Mouse (Mus musculus) erythroid progenitor cell, adult 5-6 weeks (primary cell): ENCODE data around the gene Pde6b. TPM values are rescaled to one million over a fixed set of nuclear protein-coding genes. Genes with fewer than 3 reads are reported as not detected.
A peak's percentile ranks its signal among the peaks of the same experiment; 100 is the strongest.

Experiments used
- ATAC-seq: replicated peaks from 2 replicates; pipeline ENCODE4 v1.8.0; 2016; ENCODE audit warnings: moderate number of reproducible peaks, mild to moderate bottlenecking, moderate TSS enrichment, inconsistent platforms; ENCODE audit not compliant: poor library complexity, low FRiP score, severe bottlenecking
- total RNA-seq, 2 experiments: library from RNA; stranded (forward) in 1 of 2; stranded (reverse) in 1 of 2; fragments of 150-400 nt in 1 of 2; fragments of 186-747, 209-891 nt in 1 of 2; gene quantifications; 2 replicates each; pipeline versions ENCODE4 v1.2.3 to v1.2.4; 2015 to 2017; ENCODE audit warnings: low replicate concordance in 2 of 2

Pde6b gene
- total RNA-seq, 2 experiments from 2014 or later, result not detected

- no peak for ATAC-seq
These were observed 2.6 kb upstream of the Pde6b start for GRCm38 (mm10) chr5:108385632-108386031.

GRCm38 (mm10) chr5:108386449-108386848, 1.7 kb upstream of the Pde6b start:
- ATAC-seq, result no peak

- ATAC-seq, result no peak
These were observed 1.6 kb downstream of the Pde6b start for GRCm38 (mm10) chr5:108389744-108390143.

- ATAC-seq, result no peak
These were observed 15.3 kb downstream of the Pde6b start for GRCm38 (mm10) chr5:108403453-108403852.

GRCm38 (mm10) chr5:108405460-108405859, 17.3 kb downstream of the Pde6b start:
- ATAC-seq, result no peak

GRCm38 (mm10) chr5:108406977-108407376, 18.8 kb downstream of the Pde6b start:
- no peak for ATAC-seq

- no peak for ATAC-seq
These were observed 26.5 kb downstream of the Pde6b start for GRCm38 (mm10) chr5:108414711-108415110.

- ATAC-seq, result no peak
These were observed 34.5 kb downstream of the Pde6b start for GRCm38 (mm10) chr5:108422741-108423140.

GRCm38 (mm10) chr5:108423427-108423826, 35.2 kb downstream of the Pde6b start:
- no peak for ATAC-seq

GRCm38 (mm10) chr5:108427186-108427585, 39.0 kb downstream of the Pde6b start:
- ATAC-seq, result peak; percentile 72

GRCm38 (mm10) chr5:108431196-108431595, 43.0 kb downstream of the Pde6b start:
- no peak for ATAC-seq

GRCm38 (mm10) chr5:108433804-108434587, 45.8 kb downstream of the Pde6b start, which contains the start of gene Atp5k:
Gene Atp5k (minus strand): TSS chr5:108434448.
- peak; percentile 94 for ATAC-seq

GRCm38 (mm10) chr5:108436101-108436500, 47.9 kb downstream of the Pde6b start:
- ATAC-seq, result no peak

- no peak for ATAC-seq
These were observed 58.8 kb downstream of the Pde6b start for GRCm38 (mm10) chr5:108446973-108447372.

GRCm38 (mm10) chr5:108447857-108448256, 59.7 kb downstream of the Pde6b start:
- ATAC-seq, result no peak

- ATAC-seq, result peak; percentile 84
These were observed 60.8 kb downstream of the Pde6b start, which contains the start of gene Mfsd7a for GRCm38 (mm10) chr5:108448785-108449668. Gene Mfsd7a (minus strand): TSS chr5:108448891.

- no peak for ATAC-seq
These were observed 62.8 kb downstream of the Pde6b start for GRCm38 (mm10) chr5:108450837-108451540.

GRCm38 (mm10) chr5:108451611-108452010, 63.4 kb downstream of the Pde6b start:
- ATAC-seq, result no peak

- no peak for ATAC-seq
These were observed 64.2 kb downstream of the Pde6b start for GRCm38 (mm10) chr5:108452422-108452821.

GRCm38 (mm10) chr5:108454094-108454493, 65.9 kb downstream of the Pde6b start:
- no peak for ATAC-seq
